Mouse (Mus musculus) MEL (cell line): ENCODE data around the gene Tmprss13. TPM values are rescaled to one million over a fixed set of nuclear protein-coding genes. Genes with fewer than 3 reads are reported as not detected.

Experiments
- DNase-seq: peaks from one replicate; pipeline ENCODE4 v3.0.0; 2011; ENCODE audit warnings: low read depth, low spot score
- H3K27ac ChIP-seq: 2 replicates; pipeline ENCODE4 v1.5.1; 2012; ENCODE audit warnings: low read depth, mild to moderate bottlenecking, control low read depth, low read length, moderate library complexity; ENCODE audit not compliant: control insufficient read depth
- H3K27me3 ChIP-seq, 2 experiments: fragments of 150-350 bp in 1 of 2; sonication (generic) in 1 of 2; 2 replicates each; pipeline ENCODE4 v1.6.1; 2012; ENCODE audit warnings: low read length in 2 of 2, mild to moderate bottlenecking in 2 of 2, improper control_type of control experiment in 1 of 2, moderate library complexity in 1 of 2; ENCODE audit not compliant: insufficient read depth in 2 of 2, control insufficient read depth in 1 of 2
- H3K36me3 ChIP-seq, 2 experiments: 2 replicates each; pipeline ENCODE4 v1.6.1; 2012 to 2014; ENCODE audit warnings: low read length in 2 of 2, improper control_type of control experiment in 1 of 2, inconsistent platforms in 1 of 2, mild to moderate bottlenecking in 1 of 2; ENCODE audit not compliant: insufficient read depth in 2 of 2, control insufficient read depth in 1 of 2
- H3K4me1 ChIP-seq, 2 experiments: fragments of 150-350 bp in 1 of 2; sonication (generic) in 1 of 2; 2 replicates each; pipeline ENCODE4 v1.6.1; 2012; ENCODE audit warnings: low read length in 2 of 2, improper control_type of control experiment in 1 of 2, mild to moderate bottlenecking in 1 of 2; ENCODE audit not compliant: insufficient read depth in 2 of 2, control insufficient read depth in 1 of 2
- H3K4me3 ChIP-seq, 2 experiments: fragments of 150-350 bp in 1 of 2; sonication (generic) in 1 of 2; 2 replicates each; pipeline ENCODE4 v1.5.1; 2012; ENCODE audit warnings: low read depth in 2 of 2, low read length in 2 of 2, mild to moderate bottlenecking in 2 of 2, moderate library complexity in 2 of 2, control low read depth in 1 of 2, improper control_type of control experiment in 1 of 2; ENCODE audit not compliant: control insufficient read depth in 1 of 2, insufficient read depth in 1 of 2
- H3K79me2 ChIP-seq: 2 replicates; pipeline ENCODE4 v1.6.1; 2012; ENCODE audit warnings: mild to moderate bottlenecking, low read length, moderate library complexity; ENCODE audit not compliant: control insufficient read depth, poor library complexity, insufficient read depth
- H3K9ac ChIP-seq: 2 replicates; pipeline ENCODE4 v1.6.1; 2012; ENCODE audit warnings: low read depth, mild to moderate bottlenecking, control low read depth, low read length, moderate library complexity; ENCODE audit not compliant: control insufficient read depth, poor library complexity, severe bottlenecking
- H3K9me3 ChIP-seq: fragments of 150-350 bp; sonication (generic); replicated peaks from 2 replicates; pipeline ENCODE4 v1.6.1; 2012; ENCODE audit warnings: mild to moderate bottlenecking, low read length, improper control_type of control experiment, moderate library complexity; ENCODE audit not compliant: insufficient read depth
- E2F4 ChIP-seq: IDR thresholded peaks from 2 replicates; pipeline ENCODE4 v1.6.1; 2011; ENCODE audit warnings: low read depth, low read length, improper control_type of control experiment, borderline replicate concordance
- ELF1 ChIP-seq: IDR thresholded peaks from 2 replicates; pipeline ENCODE4 v1.6.1; 2014; ENCODE audit warnings: low read depth, mild to moderate bottlenecking, inconsistent platforms, low read length, improper control_type of control experiment, moderate library complexity
- ETS1 ChIP-seq: IDR thresholded peaks from 2 replicates; pipeline ENCODE4 v1.6.1; 2012; ENCODE audit warnings: low read depth, mild to moderate bottlenecking, inconsistent platforms, low read length, improper control_type of control experiment, moderate library complexity
- GABPA ChIP-seq: IDR thresholded peaks from 2 replicates; pipeline ENCODE4 v1.6.1; 2012; ENCODE audit warnings: low read depth, mild to moderate bottlenecking, inconsistent platforms, low read length, improper control_type of control experiment, moderate library complexity
- GATA1 ChIP-seq: IDR thresholded peaks from 2 replicates; pipeline ENCODE4 v1.6.1; 2011; ENCODE audit warnings: low read depth, low read length, improper control_type of control experiment
- KAT2A ChIP-seq: conservative IDR thresholded peaks from 2 replicates; pipeline ENCODE4 v1.6.1; 2012; ENCODE audit warnings: low read depth, low read length, improper control_type of control experiment, inconsistent platforms
- MAFK ChIP-seq: IDR thresholded peaks from 2 replicates; pipeline ENCODE4 v1.6.1; 2011; ENCODE audit warnings: low read depth, mild to moderate bottlenecking, low read length, improper control_type of control experiment, borderline replicate concordance
- MAX ChIP-seq: IDR thresholded peaks from 2 replicates; pipeline ENCODE4 v1.6.1; 2011; ENCODE audit warnings: low read length, improper control_type of control experiment
- MEF2A ChIP-seq: IDR thresholded peaks from 2 replicates; pipeline ENCODE4 v1.6.1; 2014; ENCODE audit warnings: low read depth, mild to moderate bottlenecking, inconsistent platforms, low read length, improper control_type of control experiment; ENCODE audit not compliant: poor library complexity, insufficient replicate concordance, severe bottlenecking; ENCODE audit errors: extremely low read depth
- MYB ChIP-seq: IDR thresholded peaks from 2 replicates; pipeline ENCODE4 v1.6.1; 2011; ENCODE audit warnings: mild to moderate bottlenecking, low read depth, low read length, improper control_type of control experiment
- POLR2AphosphoS2 ChIP-seq: IDR thresholded peaks from 2 replicates; pipeline ENCODE4 v1.6.1; 2011; ENCODE audit warnings: low read length, improper control_type of control experiment
- SMC3 ChIP-seq: IDR thresholded peaks from 2 replicates; pipeline ENCODE4 v1.6.1; 2011; ENCODE audit warnings: low read depth, low read length, improper control_type of control experiment
- TBP ChIP-seq: IDR thresholded peaks from 2 replicates; pipeline ENCODE4 v1.8.0; 2011; ENCODE audit warnings: low read depth, low read length, improper control_type of control experiment
- TCF12 ChIP-seq: IDR thresholded peaks from 2 replicates; pipeline ENCODE4 v1.6.1; 2014; ENCODE audit warnings: low read depth, mild to moderate bottlenecking, inconsistent platforms, low read length, improper control_type of control experiment, moderate library complexity
- UBTF ChIP-seq: IDR thresholded peaks from 2 replicates; pipeline ENCODE4 v1.6.1; 2012; ENCODE audit warnings: low read depth, mild to moderate bottlenecking, inconsistent platforms, low read length, improper control_type of control experiment, moderate library complexity, borderline replicate concordance; ENCODE audit not compliant: insufficient read depth
- USF2 ChIP-seq, 2 experiments: IDR thresholded peaks; 2 replicates each; pipeline ENCODE4 v1.6.1; 2011 to 2012; ENCODE audit warnings: improper control_type of control experiment in 2 of 2, low read length in 2 of 2, borderline replicate concordance in 1 of 2, inconsistent platforms in 1 of 2, low read depth in 1 of 2, mild to moderate bottlenecking in 1 of 2; ENCODE audit not compliant: insufficient read depth in 1 of 2
- ZKSCAN1 ChIP-seq: IDR thresholded peaks from 2 replicates; pipeline ENCODE4 v1.6.1; 2012; ENCODE audit warnings: low read depth, mild to moderate bottlenecking, inconsistent platforms, low read length, improper control_type of control experiment, moderate library complexity
- polyA plus RNA-seq, 2 experiments: library from polyadenylated mRNA; stranded (reverse) in 1 of 2; unstranded in 1 of 2; fragments of >175 nt in 1 of 2; fragments of >200 nt in 1 of 2; gene quantifications; 2 replicates each; pipeline versions ENCODE4 v1.2.1 to v1.2.4; 2012; ENCODE audit warnings: low replicate concordance in 2 of 2, low read depth in 1 of 2; ENCODE audit not compliant: insufficient read length in 2 of 2, insufficient read depth in 1 of 2, missing spikeins in 1 of 2
- total RNA-seq: library from RNA; depleted of rRNA; stranded (reverse); fragments of 300-350 nt; gene quantifications from 2 replicates; pipeline ENCODE4 v1.2.3, GENCODE M21; 2012

Tmprss13 gene
- total and polyA plus RNA-seq, 3 experiments = not detected

- DNase-seq = no peak
- Histone ChIP-seq H3K36me3 (no peaks in the 10 kb centered on the region), H3K9ac (no peak overlapping the region), H3K27ac (no peak overlapping the region), H3K79me2 (no peaks in the 10 kb centered on the region), H3K27me3 (peaks cover 0 to 3% of the 10 kb centered on the region in 2 experiments; a peak in 3 of 4 replicates), H3K4me1 (no peaks in the 10 kb centered on the region), H3K4me3 (no peak overlapping the region), H3K9me3 (no peaks in the 10 kb centered on the region)
- TF ChIP-seq KAT2A (no peak), TCF12 (no peak), MAX (no peak), E2F4 (no peak), POLR2AphosphoS2 (no peak), GABPA (no peak), MYB (no peak), USF2 (IDR thresholded peaks at IDR 0.05; ENCODE audit: borderline replicate concordance in 1 of 2, insufficient read depth in 1 of 2, low read depth in 1 of 2, low read length in 2 of 2) (no peak), MEF2A (no peak), UBTF (no peak), SMC3 (no peak), TBP (no peak), ETS1 (no peak), MAFK (no peak), ELF1 (no peak), GATA1 (no peak)
These were observed 57.5 kb downstream of the Tmprss13 start for GRCm38 (mm10) chr9:45376427-45376826.

DNA sequence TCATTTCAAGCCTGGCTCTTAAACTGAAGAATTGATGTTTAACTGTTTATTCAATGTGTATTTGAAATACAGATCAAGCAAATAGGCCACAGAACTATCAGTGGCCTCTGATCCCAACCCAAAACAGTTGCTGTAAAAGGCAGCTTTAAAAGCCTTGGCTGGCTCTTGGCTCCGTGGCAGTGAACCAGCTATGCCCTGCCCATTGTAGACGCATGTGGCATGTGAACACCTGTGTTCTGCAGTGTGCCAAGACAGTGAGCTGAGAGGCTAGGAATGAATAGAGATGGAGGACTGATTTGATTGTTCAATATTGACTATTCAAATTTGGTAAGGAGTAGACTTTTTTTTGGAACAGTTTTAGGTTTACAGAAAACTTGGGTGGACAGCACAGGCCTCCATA, 58.0 kb downstream of the Tmprss13 start:
- H3K4me1 ChIP-seq = no peaks in the 10 kb centered on the region
- H3K9ac ChIP-seq = no peak overlapping the region
- no peak overlapping the region for H3K27ac ChIP-seq
- peaks cover 0 to 3% of the 10 kb centered on the region in 2 experiments; a peak in 3 of 4 replicates for H3K27me3 ChIP-seq
- TF ChIP-seq MYB = no peak
- TF ChIP-seq ZKSCAN1 = no peak
- no peak for TF ChIP-seq POLR2AphosphoS2
- no peak overlapping the region for H3K4me3 ChIP-seq
- H3K9me3 ChIP-seq = no peaks in the 10 kb centered on the region
- H3K36me3 ChIP-seq = no peaks in the 10 kb centered on the region
- DNase-seq = no peak
- H3K79me2 ChIP-seq = no peaks in the 10 kb centered on the region
